Mouse (Mus musculus): ENCODE measurements at regions not wholly inside any gene's neighbourhood (a gene's known extent, or its start where the extent isn't known, plus 50 kb on each side); places are given as distances from the start of the nearest gene placed in this dataset.

DNA sequence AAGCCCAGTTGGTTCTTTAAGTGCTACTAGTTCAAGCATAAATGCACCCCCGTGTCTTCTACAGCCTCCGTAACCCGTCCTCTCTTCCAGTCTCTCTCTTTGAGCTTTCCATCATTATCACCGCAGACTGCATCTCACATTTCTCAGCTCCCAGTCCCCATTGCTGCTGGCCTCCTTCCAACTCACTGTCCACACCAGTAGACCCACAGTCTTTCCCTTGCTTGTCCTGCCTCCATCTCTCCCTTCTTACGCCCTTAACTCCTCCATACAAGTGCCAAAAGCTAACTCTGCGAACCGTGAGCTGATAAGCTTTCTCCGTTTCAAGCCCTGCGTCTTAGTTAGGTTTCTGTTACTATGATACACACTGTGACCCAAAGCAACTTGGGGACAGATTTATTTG lies 141.0 kb upstream of the Frmd6 start:
- 86% methylated on average over 9 of the region's 9 CpGs for WGBS
- no peak overlapping the region for H3K4me2 ChIP-seq (ENCODE audit: low read length)
- no peaks in the 10 kb centered on the region for H3K9me3 ChIP-seq (ENCODE audit: control insufficient read depth, low read length)
- H3K4me3 ChIP-seq (replicated peaks; ENCODE audit: low read length): no peak overlapping the region
- H3K4me1 ChIP-seq (replicated peaks; ENCODE audit: control insufficient read depth, insufficient read depth, low read length): peaks cover 18% of the 10 kb centered on the region
- H3K27me3 ChIP-seq (replicated peaks; ENCODE audit: control insufficient read depth, insufficient read depth, low read length): no peaks in the 10 kb centered on the region
- H3K9ac ChIP-seq (replicated peaks; ENCODE audit: low read depth, low read length): no peak overlapping the region
- no peak for ATAC-seq
- H3K27ac ChIP-seq (ENCODE audit: low read length): no peak overlapping the region
- no peaks in the 10 kb centered on the region for H3K36me3 ChIP-seq (ENCODE audit: control insufficient read depth, insufficient read depth)

DNA sequence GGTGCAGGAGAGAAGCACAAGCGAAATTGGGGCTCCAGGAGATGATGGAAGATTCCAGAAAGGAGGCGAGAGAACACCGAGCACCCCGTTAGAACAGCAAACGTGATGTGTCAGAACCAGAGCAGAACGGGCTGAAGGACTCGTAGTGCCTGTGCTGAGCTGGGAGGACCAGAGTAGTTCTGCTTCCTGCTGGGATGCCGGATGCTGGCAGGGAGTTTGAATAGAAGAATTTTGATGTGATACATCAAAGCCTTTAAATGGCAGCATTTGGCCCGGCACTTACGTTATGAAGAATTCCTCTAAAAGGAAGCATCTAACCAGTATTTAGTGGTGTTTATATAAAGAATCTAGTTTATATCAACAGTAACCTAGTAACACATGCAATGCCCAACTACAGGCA lies 139.9 kb upstream of the Frmd6 start:
- H3K4me3 ChIP-seq (replicated peaks; ENCODE audit: low read length): no peak overlapping the region
- H3K4me1 ChIP-seq (replicated peaks; ENCODE audit: control insufficient read depth, insufficient read depth, low read length): peaks cover 14% of the 10 kb centered on the region
- H3K36me3 ChIP-seq (ENCODE audit: control insufficient read depth, insufficient read depth): no peaks in the 10 kb centered on the region
- H3K27ac ChIP-seq (ENCODE audit: low read length): no peak overlapping the region
- ATAC-seq: no peak
- no peak overlapping the region for H3K4me2 ChIP-seq (ENCODE audit: low read length)
- no peaks in the 10 kb centered on the region for H3K9me3 ChIP-seq (ENCODE audit: control insufficient read depth, low read length)
- no peaks in the 10 kb centered on the region for H3K27me3 ChIP-seq (replicated peaks; ENCODE audit: control insufficient read depth, insufficient read depth, low read length)
- WGBS: 74% methylated on average over 10 of the region's 10 CpGs
- H3K9ac ChIP-seq (replicated peaks; ENCODE audit: low read depth, low read length): no peak overlapping the region

DNA sequence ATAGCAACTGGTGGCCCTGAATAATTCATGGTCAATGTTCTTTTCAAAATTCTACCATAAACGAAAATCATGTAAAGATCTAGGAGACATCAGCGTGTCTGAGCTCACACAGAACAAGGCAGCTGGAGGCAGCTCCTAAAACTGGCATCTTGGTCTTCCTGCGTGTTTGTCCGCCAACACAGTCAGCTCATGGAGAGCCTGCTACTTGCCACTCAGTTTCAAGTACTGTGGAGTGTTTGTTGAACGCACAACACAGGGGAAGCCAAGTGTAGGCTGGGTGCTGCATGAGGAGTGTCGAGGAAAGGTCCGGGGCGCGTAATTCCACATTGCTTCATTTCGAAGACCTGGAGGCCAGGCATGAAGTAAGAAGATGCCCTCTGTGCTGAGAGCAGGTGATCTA lies 139.0 kb upstream of the Frmd6 start:
- ATAC-seq: no peak
- Histone ChIP-seq H3K9me3 (ENCODE audit: control insufficient read depth, low read length) (no peaks in the 10 kb centered on the region), H3K4me3 (replicated peaks; ENCODE audit: low read length) (no peak overlapping the region), H3K36me3 (ENCODE audit: control insufficient read depth, insufficient read depth) (no peaks in the 10 kb centered on the region), H3K4me1 (replicated peaks; ENCODE audit: control insufficient read depth, insufficient read depth, low read length) (peaks cover 14% of the 10 kb centered on the region), H3K27ac (ENCODE audit: low read length) (no peak overlapping the region), H3K27me3 (replicated peaks; ENCODE audit: control insufficient read depth, insufficient read depth, low read length) (no peaks in the 10 kb centered on the region), H3K9ac (replicated peaks; ENCODE audit: low read depth, low read length) (no peak overlapping the region), H3K4me2 (ENCODE audit: low read length) (no peak overlapping the region)
- WGBS: 92% methylated on average over 10 of the region's 10 CpGs

GRCm38 (mm10) chr12:70686971-70687370 lies 138.3 kb upstream of the Frmd6 start:
- 61% methylated on average over 12 of the region's 12 CpGs for WGBS
- Histone ChIP-seq H3K9ac (replicated peaks; ENCODE audit: low read depth, low read length) (no peak overlapping the region), H3K27me3 (replicated peaks; ENCODE audit: control insufficient read depth, insufficient read depth, low read length) (no peaks in the 10 kb centered on the region), H3K27ac (ENCODE audit: low read length) (no peak overlapping the region), H3K4me1 (replicated peaks; ENCODE audit: control insufficient read depth, insufficient read depth, low read length) (peaks cover 14% of the 10 kb centered on the region), H3K36me3 (ENCODE audit: control insufficient read depth, insufficient read depth) (no peaks in the 10 kb centered on the region), H3K4me3 (replicated peaks; ENCODE audit: low read length) (no peak overlapping the region), H3K9me3 (ENCODE audit: control insufficient read depth, low read length) (no peaks in the 10 kb centered on the region), H3K4me2 (ENCODE audit: low read length) (no peak overlapping the region)
- no peak for ATAC-seq

- ATAC-seq: no peak
- 44% methylated on average over 5 of the region's 5 CpGs for WGBS
- H3K4me1 ChIP-seq (replicated peaks; ENCODE audit: control insufficient read depth, insufficient read depth, low read length): no peaks in the 10 kb centered on the region
These were observed 130.2 kb upstream of the Frmd6 start for GRCm38 (mm10) chr12:70695162-70695561.

GRCm38 (mm10) chr12:70696256-70696655 lies 129.1 kb upstream of the Frmd6 start:
- Histone ChIP-seq H3K4me1 (replicated peaks; ENCODE audit: control insufficient read depth, insufficient read depth, low read length) (no peaks in the 10 kb centered on the region), H3K36me3 (ENCODE audit: control insufficient read depth, insufficient read depth) (no peaks in the 10 kb centered on the region), H3K4me2 (ENCODE audit: low read length) (no peak overlapping the region), H3K4me3 (replicated peaks; ENCODE audit: low read length) (no peak overlapping the region), H3K27ac (ENCODE audit: low read length) (no peak overlapping the region), H3K9ac (replicated peaks; ENCODE audit: low read depth, low read length) (no peak overlapping the region), H3K9me3 (ENCODE audit: control insufficient read depth, low read length) (no peaks in the 10 kb centered on the region), H3K27me3 (replicated peaks; ENCODE audit: control insufficient read depth, insufficient read depth, low read length) (no peaks in the 10 kb centered on the region)
- no peak for ATAC-seq
- WGBS: 75% methylated on average over 6 of the region's 6 CpGs

More at GRCm38 (mm10) chr12:70695162-70695561, 130.2 kb upstream of the Frmd6 start:
- Histone ChIP-seq H3K9ac (replicated peaks; ENCODE audit: low read depth, low read length) (no peak overlapping the region), H3K27me3 (replicated peaks; ENCODE audit: control insufficient read depth, insufficient read depth, low read length) (no peaks in the 10 kb centered on the region), H3K36me3 (ENCODE audit: control insufficient read depth, insufficient read depth) (no peaks in the 10 kb centered on the region), H3K9me3 (ENCODE audit: control insufficient read depth, low read length) (no peaks in the 10 kb centered on the region), H3K4me3 (replicated peaks; ENCODE audit: low read length) (no peak overlapping the region), H3K4me2 (ENCODE audit: low read length) (no peak overlapping the region), H3K27ac (ENCODE audit: low read length) (no peak overlapping the region)

- Histone ChIP-seq H3K9me3 (ENCODE audit: control insufficient read depth, low read length) (no peaks in the 10 kb centered on the region), H3K27ac (ENCODE audit: low read length) (no peak overlapping the region), H3K27me3 (replicated peaks; ENCODE audit: control insufficient read depth, insufficient read depth, low read length) (no peaks in the 10 kb centered on the region), H3K4me2 (ENCODE audit: low read length) (no peak overlapping the region), H3K9ac (replicated peaks; ENCODE audit: low read depth, low read length) (no peak overlapping the region), H3K4me1 (replicated peaks; ENCODE audit: control insufficient read depth, insufficient read depth, low read length) (no peaks in the 10 kb centered on the region), H3K4me3 (replicated peaks; ENCODE audit: low read length) (no peak overlapping the region), H3K36me3 (ENCODE audit: control insufficient read depth, insufficient read depth) (no peaks in the 10 kb centered on the region)
- 72% methylated on average over 6 of the region's 6 CpGs for WGBS
- no peak for ATAC-seq
These were observed 126.8 kb upstream of the Frmd6 start for GRCm38 (mm10) chr12:70698466-70698865.

DNA sequence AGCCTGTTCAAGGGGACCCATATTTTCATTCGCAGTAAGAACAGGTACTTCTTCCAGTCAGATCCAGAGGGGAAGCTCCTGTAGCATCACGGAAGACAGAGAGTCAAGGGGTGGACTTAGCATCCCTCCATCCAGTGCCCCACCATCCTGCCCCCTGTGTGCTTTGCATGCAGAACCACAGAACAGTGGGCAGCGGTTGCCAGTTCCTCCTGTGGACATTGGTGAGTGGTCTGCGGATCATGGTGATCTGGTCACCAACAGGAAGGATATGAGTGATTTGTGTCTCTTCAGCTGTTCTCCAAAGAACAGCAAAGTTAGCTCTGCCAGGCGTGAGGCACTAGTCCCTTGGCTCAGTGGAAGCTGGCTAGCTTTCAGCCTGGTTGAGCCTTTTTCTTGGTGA lies 122.8 kb upstream of the Frmd6 start:
- Histone ChIP-seq H3K4me3 (replicated peaks; ENCODE audit: low read length) (no peak overlapping the region), H3K9ac (replicated peaks; ENCODE audit: low read depth, low read length) (no peak overlapping the region), H3K27me3 (replicated peaks; ENCODE audit: control insufficient read depth, insufficient read depth, low read length) (no peaks in the 10 kb centered on the region), H3K27ac (ENCODE audit: low read length) (no peak overlapping the region), H3K4me2 (ENCODE audit: low read length) (no peak overlapping the region), H3K36me3 (ENCODE audit: control insufficient read depth, insufficient read depth) (no peaks in the 10 kb centered on the region), H3K9me3 (ENCODE audit: control insufficient read depth, low read length) (no peaks in the 10 kb centered on the region), H3K4me1 (replicated peaks; ENCODE audit: control insufficient read depth, insufficient read depth, low read length) (no peaks in the 10 kb centered on the region)
- 93% methylated on average over 5 of the region's 5 CpGs for WGBS
- no peak for ATAC-seq

DNA sequence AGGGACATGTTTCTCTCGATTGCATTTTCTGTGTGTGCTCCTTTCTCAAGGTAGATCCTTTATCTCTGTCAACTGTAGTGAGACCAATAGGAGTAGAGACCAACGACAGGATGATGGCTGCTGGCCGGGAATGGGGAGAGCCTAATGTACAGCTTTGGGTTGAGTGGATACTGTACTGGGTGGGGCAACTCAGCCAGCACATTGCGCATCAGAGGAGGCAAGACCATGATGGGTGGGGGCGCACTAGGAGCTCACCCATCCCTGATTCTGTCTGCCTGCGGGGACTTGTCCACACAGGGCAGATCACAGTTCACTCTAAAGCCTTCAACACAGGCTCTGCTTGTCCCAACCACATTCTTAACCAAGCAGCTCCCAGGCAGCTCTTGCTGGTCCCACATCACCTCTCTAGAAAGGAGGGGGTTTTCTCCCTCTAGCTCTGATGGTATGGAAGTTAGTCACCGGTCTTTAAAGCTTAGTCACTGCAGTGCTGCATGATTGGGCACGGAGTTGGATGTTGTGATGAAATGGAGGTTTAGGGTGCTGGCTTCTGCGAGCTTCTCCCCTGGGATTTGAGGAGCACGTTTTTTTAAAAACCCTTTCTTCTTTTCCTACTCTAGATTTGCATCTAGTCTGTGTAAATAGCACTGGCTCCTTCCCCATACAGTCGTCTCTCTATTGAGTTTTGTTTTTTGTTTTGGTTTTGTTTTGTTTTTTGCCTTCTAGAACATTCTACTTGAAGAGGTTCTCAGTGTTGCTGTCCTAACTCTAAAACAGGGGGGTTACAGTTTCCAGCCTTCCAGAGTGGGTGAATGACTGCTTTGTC lies 118.3 kb upstream of the Frmd6 start:
- Histone ChIP-seq H3K4me3 (replicated peaks; ENCODE audit: low read length) (no peak overlapping the region), H3K27ac (ENCODE audit: low read length) (no peak overlapping the region), H3K27me3 (replicated peaks; ENCODE audit: control insufficient read depth, insufficient read depth, low read length) (no peaks in the 10 kb centered on the region), H3K9me3 (ENCODE audit: control insufficient read depth, low read length) (no peaks in the 10 kb centered on the region), H3K4me2 (ENCODE audit: low read length) (no peak overlapping the region), H3K4me1 (replicated peaks; ENCODE audit: control insufficient read depth, insufficient read depth, low read length) (no peaks in the 10 kb centered on the region), H3K36me3 (ENCODE audit: control insufficient read depth, insufficient read depth) (no peaks in the 10 kb centered on the region), H3K9ac (replicated peaks; ENCODE audit: low read depth, low read length) (no peak overlapping the region)
- no peak for ATAC-seq
- 87% methylated on average over 11 of the region's 11 CpGs for WGBS
